Mouse (Mus musculus): ENCODE measurements around the gene Suco. TPM values are rescaled to one million over a fixed set of nuclear protein-coding genes. Genes with fewer than 3 reads are reported as not detected.

Suco gene
- 23.0 and 26.4 TPM in 2 replicates for total RNA-seq (2015)
- 52.0 and 61.3 TPM in 2 replicates for total RNA-seq (2017)

- peak; percentile 78 for ATAC-seq (ENCODE audit: poor library complexity, severe bottlenecking)
These were observed at the start of gene Suco for GRCm38 (mm10) chr1:161876553-161877447. Gene Suco (minus strand): TSS chr1:161876682.

- no peak for ATAC-seq (ENCODE audit: poor library complexity, severe bottlenecking)
These were observed 48.9 kb upstream of the Suco start for GRCm38 (mm10) chr1:161925281-161925805.

- no peak for ATAC-seq (ENCODE audit: poor library complexity, severe bottlenecking)
These were observed 47.8 kb upstream of the Suco start for GRCm38 (mm10) chr1:161924321-161924720.

GRCm38 (mm10) chr1:161921928-161922327, 45.4 kb upstream of the Suco start:
- peak; percentile 66 for ATAC-seq (ENCODE audit: poor library complexity, severe bottlenecking)

GRCm38 (mm10) chr1:161920475-161921454, 44.3 kb upstream of the Suco start:
- ATAC-seq (ENCODE audit: poor library complexity, severe bottlenecking): no peak

GRCm38 (mm10) chr1:161919594-161919993, 43.1 kb upstream of the Suco start:
- no peak for ATAC-seq (ENCODE audit: poor library complexity, severe bottlenecking)

- no peak for ATAC-seq (ENCODE audit: poor library complexity, severe bottlenecking)
These were observed 42.3 kb upstream of the Suco start for GRCm38 (mm10) chr1:161918682-161919372.

GRCm38 (mm10) chr1:161917940-161918484, 41.5 kb upstream of the Suco start:
- no peak for ATAC-seq (ENCODE audit: poor library complexity, severe bottlenecking)

GRCm38 (mm10) chr1:161916036-161916435, 39.6 kb upstream of the Suco start:
- ATAC-seq (ENCODE audit: poor library complexity, severe bottlenecking): no peak

GRCm38 (mm10) chr1:161913648-161913984, 37.1 kb upstream of the Suco start:
- ATAC-seq (ENCODE audit: poor library complexity, severe bottlenecking): no peak

- ATAC-seq (ENCODE audit: poor library complexity, severe bottlenecking): no peak
These were observed 36.6 kb upstream of the Suco start for GRCm38 (mm10) chr1:161912940-161913647.

GRCm38 (mm10) chr1:161909074-161909473, 32.6 kb upstream of the Suco start:
- no peak for ATAC-seq (ENCODE audit: poor library complexity, severe bottlenecking)

- ATAC-seq (ENCODE audit: poor library complexity, severe bottlenecking): no peak
These were observed 31.4 kb upstream of the Suco start for GRCm38 (mm10) chr1:161907795-161908457.

GRCm38 (mm10) chr1:161907111-161907510, 30.6 kb upstream of the Suco start:
- ATAC-seq (ENCODE audit: poor library complexity, severe bottlenecking): no peak

GRCm38 (mm10) chr1:161902692-161903452, 26.4 kb upstream of the Suco start:
- no peak for ATAC-seq (ENCODE audit: poor library complexity, severe bottlenecking)

GRCm38 (mm10) chr1:161900129-161900528, 23.6 kb upstream of the Suco start:
- peak; percentile 56 for ATAC-seq (ENCODE audit: poor library complexity, severe bottlenecking)

GRCm38 (mm10) chr1:161897235-161897634, 20.8 kb upstream of the Suco start:
- peak; percentile 63 for ATAC-seq (ENCODE audit: poor library complexity, severe bottlenecking)

GRCm38 (mm10) chr1:161896130-161896529, 19.6 kb upstream of the Suco start:
- peak; percentile 76 for ATAC-seq (ENCODE audit: poor library complexity, severe bottlenecking)
